Mouse (Mus musculus): Measurements from ENCODE around the gene Ep300.

DNA sequence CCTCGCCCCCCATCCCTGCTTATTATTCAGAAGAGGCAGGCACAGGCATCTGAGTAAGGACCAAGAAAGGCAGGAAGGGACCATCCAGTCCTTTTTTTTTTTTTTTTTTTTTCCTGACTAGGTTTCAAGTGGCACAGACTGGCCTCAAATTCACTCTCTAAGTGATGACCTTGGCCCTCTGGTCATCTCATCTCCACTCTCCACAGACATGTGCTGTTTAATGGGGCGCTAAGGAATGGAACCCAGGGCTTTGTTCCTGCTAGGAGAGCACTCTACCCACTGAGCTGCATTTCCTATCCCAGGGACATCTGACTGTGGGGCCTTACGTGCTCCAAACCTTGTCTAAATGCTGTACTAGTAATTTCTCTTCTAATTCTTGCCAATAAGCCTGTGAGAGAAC is 29.2 kb upstream of the Ep300 start:
- TF ChIP-seq POLR2A (IDR thresholded peaks at IDR 0.05; ENCODE audit: control insufficient read depth in 1 of 2, insufficient read depth in 1 of 2, low read depth in 1 of 2, low read length in 2 of 2, poor library complexity in 1 of 2) (no peak), ZNF384 (IDR thresholded peaks at IDR 0.05; ENCODE audit: low read depth, low read length) (no peak), CTCF (IDR thresholded peaks at IDR 0.05 in 2 of 3, conservative IDR thresholded peaks at IDR 0.05 in 1 of 3; ENCODE audit: control insufficient read depth in 1 of 3, insufficient read depth in 1 of 3, low read depth in 2 of 3, low read length in 3 of 3, poor library complexity in 1 of 3, severe bottlenecking in 1 of 3) (no peak), MAX (IDR thresholded peaks at IDR 0.05; ENCODE audit: low read length) (no peak), TAL1 (IDR thresholded peaks at IDR 0.05; ENCODE audit: low read length) (no peak), UBTF (IDR thresholded peaks at IDR 0.05; ENCODE audit: borderline replicate concordance, insufficient read depth, low read depth, low read length) (no peak), USF1 (IDR thresholded peaks at IDR 0.05; ENCODE audit: low read depth, low read length) (no peak)
